Mouse (Mus musculus) small intestine, adult 2 months (tissue): ENCODE results near the gene Hcn3. TPM values are rescaled to one million over a fixed set of nuclear protein-coding genes. Genes with fewer than 3 reads are reported as not detected.

ENCODE experiments used
- H3K27ac ChIP-seq: fragments of 200-500 bp; 2 replicates; pipeline ENCODE4 v1.5.1; 2012; ENCODE audit warnings: low read depth, low read length, control low read depth, inconsistent platforms; ENCODE audit not compliant: insufficient read depth
- H3K27me3 ChIP-seq: fragments of 200-500 bp; 2 replicates; pipeline ENCODE4 v1.6.1; 2012; ENCODE audit warnings: mild to moderate bottlenecking, moderate library complexity, low read length, inconsistent platforms; ENCODE audit not compliant: control insufficient read depth, insufficient read depth
- H3K36me3 ChIP-seq: fragments of 200-500 bp; 2 replicates; pipeline ENCODE4 v1.6.1; 2012; ENCODE audit warnings: mild to moderate bottlenecking, low read length, control low read depth, inconsistent platforms; ENCODE audit not compliant: control insufficient read depth, insufficient read depth
- H3K4me1 ChIP-seq: fragments of 200-500 bp; 2 replicates; pipeline ENCODE4 v1.6.1; 2012; ENCODE audit warnings: low read length, inconsistent platforms, mixed read lengths; ENCODE audit not compliant: control insufficient read depth, insufficient read depth, insufficient read length
- H3K4me3 ChIP-seq: fragments of 200-500 bp; 2 replicates; pipeline ENCODE4 v1.5.1; 2012; ENCODE audit warnings: low read depth, mild to moderate bottlenecking, control low read depth, inconsistent platforms, low read length, moderate library complexity
- CTCF ChIP-seq: fragments of 200-500 bp; IDR thresholded peaks from 2 replicates; pipeline ENCODE4 v1.5.1; 2012; ENCODE audit warnings: low read depth, mild to moderate bottlenecking, control low read depth, inconsistent platforms, low read length, moderate library complexity, mixed read lengths; ENCODE audit not compliant: insufficient replicate concordance, insufficient read length; ENCODE audit errors: extremely low read depth
- POLR2A ChIP-seq: fragments of 200-500 bp; IDR thresholded peaks from 2 replicates; pipeline ENCODE4 v1.6.1; 2012; ENCODE audit warnings: low read depth, mild to moderate bottlenecking, control low read depth, inconsistent platforms, low read length, moderate library complexity
- WGBS: fragments of 180-500 bp; shearing (Covaris S2); methylation state at CpG from one replicate; pipeline ENCODE4 v1.1.7; 2018; 5-methylcytosine and 5-hydroxymethylcytosine counted together
- polyA plus RNA-seq: library from polyadenylated mRNA; depleted of rRNA; stranded (reverse); fragments of >200 nt; gene quantifications from 2 replicates; pipeline ENCODE4 v1.2.3, GENCODE M21; 2012

Gene Hcn3
- polyA plus RNA-seq, 1 experiment, result 1.3 TPM

GRCm38 (mm10) chr3:89131816-89132215 is 28.2 kb downstream of the Hcn3 start:
- no peak overlapping the region for H3K27ac ChIP-seq
- no peak overlapping the region for H3K4me3 ChIP-seq
- no peaks in the 10 kb centered on the region for H3K36me3 ChIP-seq
- TF ChIP-seq CTCF (no peak), POLR2A (no peak)
- H3K4me1 ChIP-seq, result peaks cover 29% of the 10 kb centered on the region
- no peaks in the 10 kb centered on the region for H3K27me3 ChIP-seq
- 71% methylated on average over 4 of the region's 4 CpGs for WGBS

- H3K27ac ChIP-seq, result no peak overlapping the region
- H3K4me3 ChIP-seq, result no peak overlapping the region
- H3K27me3 ChIP-seq, result no peaks in the 10 kb centered on the region
- no peaks in the 10 kb centered on the region for H3K36me3 ChIP-seq
- peaks cover 24% of the 10 kb centered on the region for H3K4me1 ChIP-seq
- 86% methylated on average over 3 of the region's 3 CpGs for WGBS
- TF ChIP-seq POLR2A (no peak), CTCF (no peak)
Measured at GRCm38 (mm10) chr3:89129908-89130307, 30.1 kb downstream of the Hcn3 start.

- H3K4me1 ChIP-seq, result no peaks in the 10 kb centered on the region
- H3K4me3 ChIP-seq, result no peak overlapping the region
- TF ChIP-seq CTCF, result no peak
- TF ChIP-seq POLR2A, result no peak
- H3K36me3 ChIP-seq, result no peaks in the 10 kb centered on the region
- H3K27ac ChIP-seq, result no peak overlapping the region
- no peaks in the 10 kb centered on the region for H3K27me3 ChIP-seq
- 95% methylated on average over 3 of the region's 3 CpGs for WGBS
Measured at GRCm38 (mm10) chr3:89125981-89126380, 34.0 kb downstream of the Hcn3 start.

DNA sequence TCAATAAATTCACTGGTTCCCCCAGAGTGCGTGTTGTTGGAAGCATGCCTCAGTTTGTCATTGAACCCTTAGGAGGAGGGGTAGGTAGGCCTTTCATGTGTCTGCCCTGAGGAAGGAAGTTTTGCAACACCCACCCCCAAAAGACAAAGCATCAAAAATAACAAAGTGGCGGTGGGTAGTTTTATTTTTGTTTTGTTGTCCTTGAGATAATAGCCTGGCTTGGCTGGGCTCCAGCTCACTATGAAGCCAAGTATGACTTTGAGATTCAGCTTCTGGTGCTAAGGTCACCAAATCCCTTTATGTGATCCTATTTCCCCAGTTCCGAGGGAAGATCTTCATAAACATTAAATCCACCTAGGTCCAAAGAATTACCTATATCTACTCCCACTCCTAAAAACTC is 35.8 kb downstream of the Hcn3 start:
- Histone ChIP-seq H3K27me3 (no peaks in the 10 kb centered on the region), H3K4me3 (no peak overlapping the region), H3K4me1 (no peaks in the 10 kb centered on the region), H3K27ac (no peak overlapping the region), H3K36me3 (no peaks in the 10 kb centered on the region)
- whole genome bisulfite sequencing, result 60% methylated on average over 3 of the region's 3 CpGs
- TF ChIP-seq POLR2A (no peak), CTCF (no peak)

DNA sequence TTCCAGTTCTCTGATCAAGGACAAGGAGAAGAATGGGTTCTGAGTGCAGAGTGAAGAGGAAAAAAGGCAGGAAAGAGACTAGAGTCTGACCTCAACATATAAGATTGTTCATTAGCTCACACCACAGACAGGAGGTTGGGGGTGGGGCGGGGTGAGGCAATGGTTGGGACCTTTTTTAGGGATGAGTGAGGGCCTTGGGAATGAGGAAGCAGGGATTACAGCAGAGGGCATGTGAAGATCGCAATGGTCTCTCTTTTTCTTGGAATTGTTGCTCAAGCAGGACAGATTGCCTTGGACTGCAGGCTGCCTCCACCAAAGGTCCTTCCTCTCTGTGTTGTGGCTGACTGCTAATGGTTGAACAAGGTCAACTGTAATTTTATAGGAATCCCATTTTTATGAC is 36.7 kb downstream of the Hcn3 start:
- H3K36me3 ChIP-seq, result no peaks in the 10 kb centered on the region
- 60% methylated on average over 2 of the region's 2 CpGs for WGBS
- no peak for TF ChIP-seq POLR2A
- no peak for TF ChIP-seq CTCF
- H3K27ac ChIP-seq, result no peak overlapping the region
- no peaks in the 10 kb centered on the region for H3K4me1 ChIP-seq
- no peak overlapping the region for H3K4me3 ChIP-seq
- no peaks in the 10 kb centered on the region for H3K27me3 ChIP-seq

DNA sequence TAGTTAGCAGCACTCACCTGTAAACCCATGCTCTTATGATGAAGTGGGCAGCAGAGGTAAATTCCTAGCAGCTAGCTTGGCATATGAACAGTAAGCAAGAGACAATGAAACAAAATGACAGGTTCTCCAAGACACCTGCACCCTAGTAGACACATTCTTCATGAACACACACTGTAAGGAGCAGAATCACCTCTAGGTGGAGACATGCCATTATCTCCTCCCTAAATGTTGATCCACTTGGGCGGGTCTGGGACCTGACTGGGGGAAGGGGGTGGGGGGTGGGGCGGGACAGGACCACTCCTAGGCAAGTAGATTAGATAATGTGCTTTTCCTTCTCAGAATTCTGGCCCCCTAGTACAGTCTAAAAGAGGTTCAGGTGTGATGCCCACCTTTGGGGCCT is 44.5 kb downstream of the Hcn3 start:
- peak; percentile 40; the same call in 1 of the 2 replicates for TF ChIP-seq CTCF
- no peak for TF ChIP-seq POLR2A
- Histone ChIP-seq H3K36me3 (no peaks in the 10 kb centered on the region), H3K4me3 (no peak overlapping the region), H3K27me3 (no peaks in the 10 kb centered on the region; the same call in 1 of the 2 replicates), H3K27ac (no peak overlapping the region), H3K4me1 (peaks cover 2% of the 10 kb centered on the region; the same call in 1 of the 2 replicates)
- WGBS, result 0% methylated on average over 2 of the region's 2 CpGs

DNA sequence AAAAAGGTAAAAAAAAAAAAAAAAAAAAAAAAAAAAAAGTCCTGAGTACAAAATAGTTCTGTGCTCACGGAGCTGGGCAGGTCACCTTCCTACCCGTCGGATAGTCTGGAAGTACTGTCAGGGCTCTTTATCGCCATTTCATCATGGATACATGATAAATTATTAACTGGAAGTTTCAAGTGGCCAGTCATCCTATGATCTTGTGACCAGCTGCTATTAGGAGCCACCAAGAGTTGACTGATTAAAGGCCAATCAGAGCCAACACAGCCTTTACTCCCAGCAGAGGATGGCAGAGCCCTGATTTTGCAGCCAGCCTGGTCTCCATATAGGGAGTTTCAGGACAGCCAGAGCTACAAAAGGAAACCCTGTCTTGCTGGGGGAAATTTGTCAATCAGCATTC is 46.9 kb downstream of the Hcn3 start:
- no peaks in the 10 kb centered on the region for H3K36me3 ChIP-seq
- H3K27me3 ChIP-seq, result no peaks in the 10 kb centered on the region; the same call in 1 of the 2 replicates
- peaks cover 2% of the 10 kb centered on the region; the same call in 1 of the 2 replicates for H3K4me1 ChIP-seq
- H3K4me3 ChIP-seq, result no peak overlapping the region
- peak overlapping the region; percentile 16; the same call in 1 of the 2 replicates for H3K27ac ChIP-seq
- no peak; the same call in 1 of the 2 replicates for TF ChIP-seq POLR2A
- TF ChIP-seq CTCF, result no peak
- 39% methylated on average over 4 of the region's 4 CpGs for WGBS
